Mouse (Mus musculus) embryonic facial prominence, embryonic 15.5 days (tissue): ENCODE data around the gene Gm20388. TPM values are rescaled to one million over a fixed set of nuclear protein-coding genes. Genes with fewer than 3 reads are reported as not detected.

ENCODE experiments used
- ATAC-seq: fragments of 200-750 bp; cut with Nextera tagmentation; 2 replicates; pipeline ENCODE4 v1.8.0; 2017; ENCODE audit warnings: low read depth, moderate TSS enrichment; ENCODE audit not compliant: insufficient number of reproducible peaks, low FRiP score, low TSS enrichment
- H3K27ac ChIP-seq: fragments of 300-500 bp; sonication (generic); replicated peaks from 2 replicates; pipeline ENCODE4 v1.5.1; 2015; ENCODE audit warnings: mild to moderate bottlenecking, inconsistent platforms
- H3K27me3 ChIP-seq: fragments of 300-500 bp; sonication (generic); 2 replicates; pipeline ENCODE4 v1.6.1; 2015; ENCODE audit warnings: inconsistent platforms
- H3K36me3 ChIP-seq: fragments of 300-500 bp; sonication (generic); 2 replicates; pipeline ENCODE4 v1.6.1; 2015; ENCODE audit warnings: mild to moderate bottlenecking, inconsistent platforms
- H3K4me1 ChIP-seq: fragments of 300-500 bp; sonication (generic); 2 replicates; pipeline ENCODE4 v1.6.1; 2015; ENCODE audit warnings: inconsistent platforms
- H3K4me2 ChIP-seq: fragments of 300-500 bp; sonication (generic); replicated peaks from 2 replicates; pipeline ENCODE4 v1.6.1; 2015; ENCODE audit warnings: mild to moderate bottlenecking, inconsistent platforms
- H3K4me3 ChIP-seq: fragments of 300-500 bp; sonication (generic); replicated peaks from 2 replicates; pipeline ENCODE4 v1.5.1; 2015; ENCODE audit warnings: mild to moderate bottlenecking, inconsistent platforms
- H3K9ac ChIP-seq: fragments of 300-500 bp; sonication (generic); 2 replicates; pipeline ENCODE4 v1.6.1; 2015; ENCODE audit warnings: inconsistent platforms
- H3K9me3 ChIP-seq: fragments of 300-500 bp; sonication (generic); replicated peaks from 2 replicates; pipeline ENCODE4 v1.6.1; 2016; ENCODE audit warnings: inconsistent platforms
- WGBS: fragments of 180-500 bp; shearing (Covaris S2); methylation state at CpG from one replicate; pipeline ENCODE4 v1.1.7; 2015; 5-methylcytosine and 5-hydroxymethylcytosine counted together
- polyA plus RNA-seq: library from polyadenylated mRNA; unstranded; fragments of >200 nt; fragmentation: Nextera tagmentation; extraction: Ambion mirVana; gene quantifications from 2 replicates; pipeline ENCODE4 v1.2.1, GENCODE M21; 2015

Gene Gm20388
- polyA plus RNA-seq, 1 experiment from 2014 or later, result 8.0 TPM

GRCm38 (mm10) chr8:124362589-124362988 lies 4451.9 kb downstream of the Gm20388 start:
- WGBS, result 76% methylated on average over 7 of the region's 7 CpGs
- H3K36me3 ChIP-seq, result no peaks in the 10 kb centered on the region

GRCm38 (mm10) chr8:124363337-124363736 lies 4452.7 kb downstream of the Gm20388 start:
- H3K27me3 ChIP-seq, result no peaks in the 10 kb centered on the region
- H3K4me3 ChIP-seq, result no peak overlapping the region
- no peak overlapping the region for H3K4me2 ChIP-seq
- no peaks in the 10 kb centered on the region for H3K4me1 ChIP-seq
- 90% methylated on average over 15 of the region's 15 CpGs for WGBS
- H3K27ac ChIP-seq, result no peak overlapping the region
- H3K36me3 ChIP-seq, result no peaks in the 10 kb centered on the region
- no peaks in the 10 kb centered on the region for H3K9me3 ChIP-seq
- no peak overlapping the region for H3K9ac ChIP-seq
- no peak for ATAC-seq

More at GRCm38 (mm10) chr8:124362589-124362988, 4451.9 kb downstream of the Gm20388 start:
- no peak overlapping the region for H3K4me3 ChIP-seq
- no peak overlapping the region for H3K4me2 ChIP-seq
- H3K9me3 ChIP-seq, result no peaks in the 10 kb centered on the region
- no peak overlapping the region for H3K9ac ChIP-seq
- ATAC-seq, result no peak
- H3K4me1 ChIP-seq, result no peaks in the 10 kb centered on the region
- H3K27me3 ChIP-seq, result no peaks in the 10 kb centered on the region
- no peak overlapping the region for H3K27ac ChIP-seq

- Histone ChIP-seq H3K9ac (no peak overlapping the region), H3K36me3 (no peaks in the 10 kb centered on the region), H3K27ac (no peak overlapping the region), H3K4me1 (no peaks in the 10 kb centered on the region), H3K4me2 (no peak overlapping the region), H3K9me3 (no peaks in the 10 kb centered on the region), H3K27me3 (no peaks in the 10 kb centered on the region), H3K4me3 (no peak overlapping the region)
- no peak for ATAC-seq
- WGBS, result 13% methylated on average over 8 of the region's 8 CpGs
Measured at GRCm38 (mm10) chr8:124368213-124368612, 4457.6 kb downstream of the Gm20388 start.

- Histone ChIP-seq H3K9ac (no peak overlapping the region), H3K4me1 (no peaks in the 10 kb centered on the region), H3K36me3 (no peaks in the 10 kb centered on the region), H3K4me3 (no peak overlapping the region), H3K27ac (no peak overlapping the region), H3K4me2 (no peak overlapping the region), H3K27me3 (no peaks in the 10 kb centered on the region), H3K9me3 (no peaks in the 10 kb centered on the region)
- no peak for ATAC-seq
- 76% methylated on average over 17 of the region's 17 CpGs for WGBS
Measured at GRCm38 (mm10) chr8:124370422-124371183, 4460.0 kb downstream of the Gm20388 start.

- H3K4me3 ChIP-seq, result no peak overlapping the region
- ATAC-seq, result no peak
- no peak overlapping the region for H3K9ac ChIP-seq
- WGBS, result 83% methylated on average over 23 of the region's 23 CpGs
- H3K36me3 ChIP-seq, result no peaks in the 10 kb centered on the region
- H3K4me2 ChIP-seq, result no peak overlapping the region
- H3K4me1 ChIP-seq, result no peaks in the 10 kb centered on the region
- H3K27ac ChIP-seq, result no peak overlapping the region
- no peaks in the 10 kb centered on the region for H3K27me3 ChIP-seq
- H3K9me3 ChIP-seq, result no peaks in the 10 kb centered on the region
Measured at GRCm38 (mm10) chr8:124371410-124372123, 4460.9 kb downstream of the Gm20388 start.

- Histone ChIP-seq H3K4me2 (no peak overlapping the region), H3K4me3 (no peak overlapping the region), H3K27me3 (no peaks in the 10 kb centered on the region), H3K9me3 (no peaks in the 10 kb centered on the region), H3K27ac (no peak overlapping the region), H3K9ac (no peak overlapping the region), H3K36me3 (no peaks in the 10 kb centered on the region), H3K4me1 (no peaks in the 10 kb centered on the region)
- no peak for ATAC-seq
- WGBS, result 86% methylated on average over 5 of the region's 5 CpGs
Measured at GRCm38 (mm10) chr8:124373753-124374152, 4463.1 kb downstream of the Gm20388 start.

- Histone ChIP-seq H3K36me3 (no peaks in the 10 kb centered on the region), H3K4me3 (no peak overlapping the region), H3K27ac (no peak overlapping the region), H3K4me2 (no peak overlapping the region), H3K9ac (no peak overlapping the region), H3K4me1 (no peaks in the 10 kb centered on the region), H3K27me3 (no peaks in the 10 kb centered on the region), H3K9me3 (no peaks in the 10 kb centered on the region)
- no peak for ATAC-seq
- WGBS, result 79% methylated on average over 6 of the region's 6 CpGs
Measured at GRCm38 (mm10) chr8:124375168-124375567, 4464.5 kb downstream of the Gm20388 start.

GRCm38 (mm10) chr8:124375727-124376126 lies 4465.1 kb downstream of the Gm20388 start:
- Histone ChIP-seq H3K4me2 (no peak overlapping the region), H3K4me3 (no peak overlapping the region), H3K36me3 (no peaks in the 10 kb centered on the region), H3K27ac (no peak overlapping the region), H3K27me3 (no peaks in the 10 kb centered on the region), H3K9me3 (no peaks in the 10 kb centered on the region), H3K9ac (no peak overlapping the region), H3K4me1 (no peaks in the 10 kb centered on the region)
- 85% methylated on average over 9 of the region's 9 CpGs for WGBS
- no peak for ATAC-seq

- no peaks in the 10 kb centered on the region for H3K27me3 ChIP-seq
- H3K9me3 ChIP-seq, result no peaks in the 10 kb centered on the region
- H3K4me3 ChIP-seq, result no peak overlapping the region
- H3K4me1 ChIP-seq, result no peaks in the 10 kb centered on the region
- no peak overlapping the region for H3K4me2 ChIP-seq
- no peak overlapping the region for H3K9ac ChIP-seq
- no peak for ATAC-seq
- H3K27ac ChIP-seq, result no peak overlapping the region
- no peaks in the 10 kb centered on the region for H3K36me3 ChIP-seq
- WGBS, result 84% methylated on average over 12 of the region's 12 CpGs
Measured at GRCm38 (mm10) chr8:124376406-124376805, 4465.8 kb downstream of the Gm20388 start.

- peaks cover 3% of the 10 kb centered on the region; the same call in 1 of the 2 replicates for H3K4me1 ChIP-seq
- H3K36me3 ChIP-seq, result no peaks in the 10 kb centered on the region
- WGBS, result 67% methylated on average over 6 of the region's 6 CpGs
- no peak for ATAC-seq
- H3K9me3 ChIP-seq, result no peaks in the 10 kb centered on the region
- no peak overlapping the region for H3K4me3 ChIP-seq
- H3K9ac ChIP-seq, result no peak overlapping the region
- no peak overlapping the region for H3K4me2 ChIP-seq
- H3K27ac ChIP-seq, result no peak overlapping the region
- H3K27me3 ChIP-seq, result no peaks in the 10 kb centered on the region
Measured at GRCm38 (mm10) chr8:124379289-124379688, 4468.6 kb downstream of the Gm20388 start.

- no peaks in the 10 kb centered on the region for H3K27me3 ChIP-seq
- H3K4me3 ChIP-seq, result no peak overlapping the region
- no peak overlapping the region for H3K4me2 ChIP-seq
- no peaks in the 10 kb centered on the region for H3K36me3 ChIP-seq
- no peak for ATAC-seq
- H3K9ac ChIP-seq, result no peak overlapping the region
- peaks cover 6% of the 10 kb centered on the region; the same call in 1 of the 2 replicates for H3K4me1 ChIP-seq
- H3K9me3 ChIP-seq, result no peaks in the 10 kb centered on the region
- WGBS, result 56% methylated on average over 10 of the region's 10 CpGs
- no peak overlapping the region for H3K27ac ChIP-seq
Measured at GRCm38 (mm10) chr8:124382235-124382634, 4471.6 kb downstream of the Gm20388 start.
